Comparison of ENCODE assay signal across 8 mouse cellular contexts in the genomic region with DNA sequence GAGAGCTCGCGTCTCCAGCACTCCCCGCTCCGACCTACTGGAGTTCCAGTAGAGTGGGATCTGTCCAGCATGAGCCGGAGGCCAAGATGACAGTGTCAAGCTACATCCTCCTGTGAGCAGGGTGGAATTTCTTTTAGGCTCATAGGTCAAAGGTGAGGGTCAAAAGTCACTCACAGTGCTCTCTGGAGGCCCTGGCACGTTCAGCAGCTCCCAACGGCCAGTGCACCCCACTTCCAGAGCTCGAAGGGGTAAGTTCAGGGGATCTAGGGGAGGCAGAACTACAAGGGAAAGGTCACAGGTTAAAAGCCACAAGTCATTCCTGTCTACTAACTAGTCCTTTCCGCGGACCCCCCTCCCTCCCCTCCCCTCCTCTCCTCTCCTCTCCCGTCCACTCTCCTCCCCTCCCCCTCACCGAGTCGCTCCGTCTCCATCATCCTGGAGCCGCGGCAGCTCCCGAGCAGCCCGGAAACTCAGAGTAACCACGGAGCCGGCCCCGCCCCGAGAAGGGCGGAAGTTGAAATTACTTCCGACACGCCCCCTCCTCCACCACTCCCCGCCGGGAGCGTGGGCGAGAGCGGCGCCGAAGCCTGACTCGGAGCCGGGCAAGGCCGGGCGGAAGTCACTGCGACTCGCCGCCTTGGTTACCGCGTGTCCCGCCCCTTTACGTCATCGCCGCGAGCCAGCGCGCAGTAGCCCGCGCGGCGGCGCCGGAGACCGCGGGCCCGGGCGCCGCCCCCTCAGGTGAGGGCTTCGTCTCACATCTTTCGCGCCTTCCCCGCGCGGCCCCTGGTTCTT. TPM values are rescaled to one million over a fixed set of nuclear protein-coding genes. Genes with fewer than 3 reads are reported as not detected.
DNase-seq lines count a peak whose midpoint lies in the region; ATAC-seq and TF ChIP-seq lines count a peak whose summit lies in the region.

A gene (minus strand): TSS at position 489 of the 795 bp plus-strand sequence.
A gene (plus strand): TSS at position 670 of the 795 bp plus-strand sequence.

- H3K4me2 ChIP-seq in heart, embryonic 12.5 days, result peak within 1 kb of the TSS; percentile 92
- peak within 1 kb of the TSS; percentile 97 for H3K4me2 ChIP-seq in kidney, postnatal 0 days (ENCODE audit: low read length)
- peak within 1 kb of the TSS; percentile 97 for H3K4me2 ChIP-seq in liver, embryonic 11.5 days
- peak within 1 kb of the TSS; percentile 92 for H3K4me2 ChIP-seq in stomach, embryonic 14.5 days (replicated peaks; ENCODE audit: low read depth, low read length)

- H3K36me3 ChIP-seq in heart, embryonic 12.5 days, result peaks cover 61% of the 10 kb centered on the region
- peaks cover 52% of the 10 kb centered on the region for H3K36me3 ChIP-seq in kidney, postnatal 0 days (ENCODE audit: insufficient read depth, low read length)
- peaks cover 35% of the 10 kb centered on the region for H3K36me3 ChIP-seq in liver, embryonic 11.5 days (ENCODE audit: control insufficient read depth, insufficient read depth, low read length)
- peaks cover 43% of the 10 kb centered on the region for H3K36me3 ChIP-seq in stomach, embryonic 14.5 days (ENCODE audit: control insufficient read depth, insufficient read depth, low read length)

- no peaks in the 10 kb centered on the region for H3K9me3 ChIP-seq in heart, embryonic 12.5 days (replicated peaks)
- no peaks in the 10 kb centered on the region for H3K9me3 ChIP-seq in kidney, postnatal 0 days (replicated peaks; ENCODE audit: low read length)
- no peaks in the 10 kb centered on the region for H3K9me3 ChIP-seq in liver, embryonic 11.5 days (ENCODE audit: control insufficient read depth, low read length)
- H3K9me3 ChIP-seq in stomach, embryonic 14.5 days (ENCODE audit: control insufficient read depth, low read depth, low read length), result no peaks in the 10 kb centered on the region

- no peaks in the 10 kb centered on the region for H3K27me3 ChIP-seq in heart, embryonic 12.5 days (replicated peaks)
- no peaks in the 10 kb centered on the region for H3K27me3 ChIP-seq in kidney, postnatal 0 days (ENCODE audit: insufficient read depth, low read length)
- no peaks in the 10 kb centered on the region for H3K27me3 ChIP-seq in liver, embryonic 11.5 days (replicated peaks; ENCODE audit: control insufficient read depth, insufficient read depth, low read length)
- no peaks in the 10 kb centered on the region for H3K27me3 ChIP-seq in stomach, embryonic 14.5 days (ENCODE audit: control insufficient read depth, insufficient read depth, low read length)

- H3K4me3 ChIP-seq in heart, embryonic 12.5 days, result peak within 1 kb of the TSS; percentile 91
- peak within 1 kb of the TSS; percentile 87 for H3K4me3 ChIP-seq in kidney, postnatal 0 days (replicated peaks; ENCODE audit: low read depth, low read length)
- H3K4me3 ChIP-seq in liver, embryonic 11.5 days (ENCODE audit: low read depth, low read length), result peak within 1 kb of the TSS; percentile 89
- H3K4me3 ChIP-seq in stomach, embryonic 14.5 days (ENCODE audit: low read depth, low read length), result peak within 1 kb of the TSS; percentile 98

- peak; percentile 97 for ATAC-seq in erythroid progenitor cell, adult 5-6 weeks (replicated peaks; ENCODE audit: low FRiP score, poor library complexity, severe bottlenecking)
- ATAC-seq in heart, embryonic 12.5 days (ENCODE audit: insufficient number of reproducible peaks, low FRiP score), result peak; percentile 97
- ATAC-seq in kidney, postnatal 0 days (replicated peaks; ENCODE audit: low FRiP score, low read depth), result peak; percentile 96
- ATAC-seq in liver, embryonic 11.5 days (replicated peaks; ENCODE audit: low FRiP score), result peak; percentile 96
- peak; percentile 97 for ATAC-seq in stomach, embryonic 14.5 days (ENCODE audit: insufficient number of reproducible peaks, insufficient read depth, low FRiP score, low read depth)

- peak within 1 kb of the TSS; percentile 87 for H3K9ac ChIP-seq in heart, embryonic 12.5 days
- peak within 1 kb of the TSS; percentile 80 for H3K9ac ChIP-seq in kidney, postnatal 0 days (ENCODE audit: low read depth, low read length)
- H3K9ac ChIP-seq in liver, embryonic 11.5 days (ENCODE audit: low read depth, low read length), result peak within 1 kb of the TSS; percentile 87
- peak within 1 kb of the TSS; percentile 76 for H3K9ac ChIP-seq in stomach, embryonic 14.5 days (replicated peaks; ENCODE audit: low read depth, low read length)

- WGBS in heart, embryonic 12.5 days, result under 1% methylated on average over 64 of the region's 65 CpGs
- WGBS in kidney, postnatal 0 days, result 1% methylated on average over 65 of the region's 65 CpGs
- WGBS in liver, embryonic 11.5 days, result under 1% methylated on average over 65 of the region's 65 CpGs
- WGBS in stomach, embryonic 14.5 days, result under 1% methylated on average over 59 of the region's 65 CpGs

- no peak for TF ChIP-seq CTCF in kidney, postnatal 0 days (IDR thresholded peaks at IDR 0.05; ENCODE audit: low read depth)

- H3K4me1 ChIP-seq in heart, embryonic 12.5 days (replicated peaks), result peaks cover 16% of the 10 kb centered on the region
- peaks cover 8% of the 10 kb centered on the region for H3K4me1 ChIP-seq in kidney, postnatal 0 days (replicated peaks; ENCODE audit: insufficient read depth, low read length)
- peaks cover 12% of the 10 kb centered on the region for H3K4me1 ChIP-seq in liver, embryonic 11.5 days (replicated peaks; ENCODE audit: control insufficient read depth, insufficient read depth, low read length)
- peaks cover 11% of the 10 kb centered on the region for H3K4me1 ChIP-seq in stomach, embryonic 14.5 days (ENCODE audit: control insufficient read depth, insufficient read depth, low read length)

- DNase-seq in CD4-positive helper T cell, adult 2 months (ENCODE audit: low read depth, low spot score), result peak; percentile 99
- peak; percentile 91 for DNase-seq in brain, embryonic 18.5 days (ENCODE audit: low read depth, low spot score)
- DNase-seq in kidney, postnatal 0 days (ENCODE audit: low spot score), result peak; percentile 98
- DNase-seq in liver, embryonic 11.5 days (ENCODE audit: low spot score), result peak; percentile 98
- peak; percentile 99 for DNase-seq in naive thymus-derived CD4-positive, alpha-beta T cell, adult 2 months (ENCODE audit: low read depth)

- no peak within 1 kb of the TSS for H3K27ac ChIP-seq in heart, embryonic 12.5 days (ENCODE audit: poor library complexity, severe bottlenecking)
- peak within 1 kb of the TSS; percentile 56; the same call in 1 of the 2 replicates for H3K27ac ChIP-seq in kidney, postnatal 0 days
- H3K27ac ChIP-seq in liver, embryonic 11.5 days (ENCODE audit: low read depth, low read length), result peak within 1 kb of the TSS; percentile 68
- H3K27ac ChIP-seq in stomach, embryonic 14.5 days (ENCODE audit: low read length), result no peak within 1 kb of the TSS; the same call in 1 of the 2 replicates

RNA-seq across cellular contexts. Expression of the first gene that starts in this region (rescaled TPM):
- total RNA-seq in erythroid progenitor cell, adult 5-6 weeks (2015; ENCODE audit: low replicate concordance), result 11.3 and 25.6 TPM in 2 replicates
- 48.5 and 60.0 TPM in 2 replicates for total RNA-seq in erythroid progenitor cell, adult 5-6 weeks (2017; ENCODE audit: low replicate concordance)
- polyA plus RNA-seq in heart, embryonic 12.5 days (2016; fragmentation: Nextera tagmentation; extraction: Ambion mirVana), result 35.3 and 39.5 TPM in 2 replicates
- 36.8 and 37.3 TPM in 2 replicates for polyA plus RNA-seq in kidney, postnatal 0 days (2015; fragmentation: Nextera tagmentation; extraction: Ambion mirVana)
- polyA plus RNA-seq in liver, embryonic 11.5 days (2014; fragmentation: Nextera tagmentation; extraction: Ambion mirVana), result 43.7 and 44.8 TPM in 2 replicates
- polyA plus RNA-seq in stomach, embryonic 14.5 days (2014; fragmentation: Nextera tagmentation; extraction: Ambion mirVana), result 37.7 and 39.5 TPM in 2 replicates

RNA-seq across cellular contexts. Expression of the second gene that starts in this region (rescaled TPM):
- 31.9 and 52.3 TPM in 2 replicates for total RNA-seq in erythroid progenitor cell, adult 5-6 weeks (2015; ENCODE audit: low replicate concordance)
- total RNA-seq in erythroid progenitor cell, adult 5-6 weeks (2017; ENCODE audit: low replicate concordance), result 18.5 and 30.7 TPM in 2 replicates
- 73.7 and 81.3 TPM in 2 replicates for polyA plus RNA-seq in heart, embryonic 12.5 days (2016; fragmentation: Nextera tagmentation; extraction: Ambion mirVana)
- 73.5 and 79.5 TPM in 2 replicates for polyA plus RNA-seq in kidney, postnatal 0 days (2015; fragmentation: Nextera tagmentation; extraction: Ambion mirVana)
- 108 and 114 TPM in 2 replicates for polyA plus RNA-seq in liver, embryonic 11.5 days (2014; fragmentation: Nextera tagmentation; extraction: Ambion mirVana)
- polyA plus RNA-seq in stomach, embryonic 14.5 days (2014; fragmentation: Nextera tagmentation; extraction: Ambion mirVana), result 101 and 114 TPM in 2 replicates

Comparison
In these comparisons a context has a peak if more than half of its experiments do, and no peak if none do; other contexts are left out.
1. H3K27ac ChIP-seq: peak in kidney, postnatal 0 days (single experiment) and liver, embryonic 11.5 days (single experiment); none in heart, embryonic 12.5 days (single experiment) and stomach, embryonic 14.5 days (single experiment).
2. Peak in every context shown above with its lines, with median percentiles within 50 percentile points of each other: DNase-seq, ATAC-seq, H3K4me2 ChIP-seq, H3K4me3 ChIP-seq and H3K9ac ChIP-seq.